Mouse (Mus musculus) skeletal muscle tissue, adult 2 months (tissue): ENCODE measurements around the gene Tespa1.
"Not testable (repeated sequence)": the region's sequence is repeated elsewhere in the genome, so short reads cannot be mapped to it uniquely, and the experiment has no call there.

Source experiments
- DNase-seq: peaks from one replicate; pipeline ENCODE4 v3.0.0-alpha.2; 2012; ENCODE audit warnings: low read depth, low spot score

Gene Tespa1

DNA sequence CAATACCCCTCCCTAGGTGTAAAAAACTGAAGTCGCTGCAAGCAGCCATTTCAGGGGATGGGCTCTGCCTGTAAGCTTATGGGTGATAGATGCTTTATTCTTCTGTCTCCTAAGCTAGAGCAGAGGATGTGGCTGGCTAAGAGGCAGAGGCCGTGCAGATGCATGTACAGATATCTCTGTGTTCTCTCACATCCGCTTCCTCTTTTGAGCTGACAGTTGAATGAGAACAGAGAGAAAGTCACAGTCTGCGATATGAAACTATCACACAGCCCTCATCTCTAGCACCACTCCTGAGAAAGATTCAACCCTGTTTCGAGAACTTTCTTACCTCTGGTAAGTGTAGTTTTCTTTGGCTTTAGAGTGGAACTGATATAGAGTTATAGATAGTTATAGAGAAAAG, at the start of gene Tespa1:
Gene Tespa1, plus strand, starts transcription at position 234 of the 400 bp plus-strand sequence.
- DNase-seq, result peak; percentile 17

DNA sequence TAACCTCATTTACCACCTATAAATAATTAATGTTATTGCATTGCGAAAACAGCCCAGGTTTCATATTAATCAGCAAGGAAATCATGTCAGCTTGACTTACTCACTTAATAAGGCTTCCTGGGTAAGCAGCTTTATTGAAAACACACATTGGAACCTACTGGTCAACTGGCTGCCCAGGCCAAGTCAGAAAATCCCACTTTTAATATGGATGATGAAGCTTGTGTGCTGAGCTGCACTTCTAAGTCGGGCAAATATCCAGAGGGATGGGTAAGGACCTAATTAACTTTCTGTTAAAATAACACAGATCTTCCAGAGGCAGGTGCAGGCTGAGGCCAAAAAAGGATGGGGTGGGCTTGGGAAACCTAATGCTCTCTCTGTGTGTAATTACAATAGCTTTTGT, 46.9 kb upstream of the Tespa1 start:
- no peak for DNase-seq

DNA sequence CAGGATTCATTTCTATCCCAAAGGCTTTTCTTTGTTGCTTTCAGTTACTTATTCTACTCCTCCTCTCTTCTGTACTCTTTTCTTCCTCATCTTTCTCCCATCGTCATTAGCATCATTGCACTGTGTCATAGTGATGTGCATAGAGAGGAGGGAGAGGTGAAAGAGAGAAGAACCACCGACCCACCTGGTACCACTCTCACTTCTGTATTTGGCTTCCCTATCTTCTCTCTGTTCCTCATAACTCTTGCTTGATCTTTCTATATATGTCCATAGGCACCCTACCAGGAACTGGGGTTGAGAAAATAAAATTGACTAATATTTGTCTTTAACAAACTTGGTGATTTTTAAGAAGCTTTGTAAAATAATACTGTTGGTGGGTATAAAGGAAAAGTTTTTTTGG, 46.2 kb upstream of the Tespa1 start:
- DNase-seq, result no peak

DNA sequence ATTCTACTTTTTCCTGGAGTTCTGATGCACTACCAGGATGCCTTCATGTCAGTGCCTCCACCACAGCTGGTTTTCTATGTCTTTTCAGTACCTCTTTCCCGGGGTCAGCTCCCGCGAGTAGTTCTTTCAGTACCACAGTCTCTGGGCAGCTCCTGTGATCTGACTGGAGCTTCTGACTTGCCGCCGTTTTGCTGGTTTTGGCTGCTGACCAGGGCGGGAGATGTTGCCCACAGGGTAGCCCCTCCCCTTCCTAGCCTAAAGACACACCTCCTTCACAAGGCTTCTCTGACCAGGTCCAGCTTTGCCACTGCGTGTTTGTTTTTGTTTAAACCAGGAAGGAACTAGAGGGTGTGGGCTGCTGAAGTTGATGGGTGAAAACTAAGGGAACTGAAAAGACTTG, 42.6 kb upstream of the Tespa1 start, which contains the start of gene Neurod4:
Gene Neurod4, minus strand, starts transcription at position 175 of the 400 bp plus-strand sequence.
- no peak for DNase-seq

DNA sequence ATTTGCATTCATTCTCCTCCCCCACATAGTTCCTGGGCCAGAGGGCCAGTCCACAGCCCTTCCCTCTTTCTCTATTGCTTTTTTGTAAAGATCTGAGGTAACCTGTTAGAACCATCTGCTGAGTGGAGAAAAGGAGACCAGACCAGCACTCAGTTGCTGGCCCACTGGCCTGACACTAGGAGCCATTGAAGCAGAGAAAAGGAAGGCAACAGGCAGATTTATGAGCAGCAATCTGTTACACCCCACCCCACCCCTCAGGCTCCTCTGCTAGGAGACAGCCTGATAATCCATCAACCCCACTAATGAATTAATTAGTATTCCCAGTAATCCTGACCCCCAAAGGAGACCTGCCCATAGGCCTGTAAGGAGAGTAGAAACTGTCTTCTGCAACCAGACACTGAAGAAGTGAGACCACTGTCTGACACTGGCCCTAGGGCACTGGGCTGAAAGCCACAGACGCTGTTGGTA, 40.7 kb upstream of the Tespa1 start:
- no peak for DNase-seq

DNA sequence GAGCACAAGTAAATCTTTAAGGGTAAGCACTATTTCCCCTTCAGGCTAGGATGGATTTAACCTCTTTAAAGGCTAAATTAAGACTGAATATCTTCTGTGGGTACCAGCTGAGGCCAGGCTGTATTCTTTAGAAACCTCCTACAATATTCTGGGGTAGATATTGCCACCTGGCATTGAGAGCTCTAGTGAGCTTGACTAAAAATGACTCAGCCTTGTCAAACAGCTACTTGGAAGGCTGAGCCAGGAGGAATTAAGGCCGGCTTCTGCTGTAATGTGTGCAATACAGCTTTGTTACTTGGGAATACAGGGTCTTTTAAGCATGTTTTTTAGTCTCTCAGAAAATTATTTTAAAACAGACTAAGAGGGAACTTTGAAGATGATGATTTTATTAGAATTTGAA, 35.5 kb upstream of the Tespa1 start:
- DNase-seq, result no peak

DNA sequence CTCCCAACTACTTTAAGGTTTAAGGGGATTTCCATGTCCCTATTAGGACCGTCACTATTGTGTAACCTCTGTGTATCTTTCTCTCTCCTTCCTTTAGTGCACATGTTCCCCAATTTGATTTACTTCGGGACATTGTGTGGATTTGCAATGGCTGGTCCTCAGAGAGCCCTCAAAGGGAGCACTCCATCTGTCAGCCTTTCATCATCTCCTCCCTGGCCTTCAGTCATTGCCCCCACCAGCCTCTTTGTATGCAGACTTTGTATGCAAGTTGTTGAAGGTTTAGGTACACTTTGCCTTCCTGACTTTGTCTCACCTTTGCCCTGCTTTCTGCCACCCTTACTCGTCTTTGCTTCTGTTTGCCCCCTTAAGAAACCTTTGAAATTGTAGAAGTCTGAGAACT, 34.7 kb upstream of the Tespa1 start:
- no peak for DNase-seq

DNA sequence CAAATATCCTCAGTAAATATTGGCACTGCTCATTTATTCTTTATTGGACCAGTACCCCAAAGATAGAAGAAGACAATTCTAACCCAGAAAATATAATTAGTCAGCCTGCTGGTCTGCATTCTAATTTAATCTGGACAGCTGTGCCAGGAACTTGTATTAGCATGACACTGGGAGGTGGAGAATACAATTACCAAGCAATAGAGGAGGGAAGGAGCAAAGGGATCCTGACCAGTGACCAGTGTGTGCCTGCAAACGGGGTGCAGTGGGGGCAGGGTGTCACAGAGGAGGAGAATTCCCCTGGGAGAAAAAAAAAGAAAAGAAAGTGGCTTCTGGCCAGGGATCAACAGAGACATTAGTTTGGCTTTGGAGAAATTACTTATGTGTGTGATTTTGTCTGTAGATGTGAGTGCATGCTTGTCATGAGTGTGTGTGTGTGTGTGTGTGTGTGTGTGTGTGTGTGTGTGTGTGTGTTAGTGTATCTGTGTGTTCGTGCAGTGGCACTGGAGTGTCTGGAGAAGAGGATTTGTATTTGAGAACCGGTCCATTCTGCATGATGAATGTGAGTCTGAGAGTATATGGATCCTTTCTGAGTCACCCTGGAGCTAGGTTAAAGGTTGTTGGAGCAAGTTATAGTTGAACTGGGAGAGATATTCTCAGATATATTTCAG, 28.8 kb upstream of the Tespa1 start:
- DNase-seq, result no peak

DNA sequence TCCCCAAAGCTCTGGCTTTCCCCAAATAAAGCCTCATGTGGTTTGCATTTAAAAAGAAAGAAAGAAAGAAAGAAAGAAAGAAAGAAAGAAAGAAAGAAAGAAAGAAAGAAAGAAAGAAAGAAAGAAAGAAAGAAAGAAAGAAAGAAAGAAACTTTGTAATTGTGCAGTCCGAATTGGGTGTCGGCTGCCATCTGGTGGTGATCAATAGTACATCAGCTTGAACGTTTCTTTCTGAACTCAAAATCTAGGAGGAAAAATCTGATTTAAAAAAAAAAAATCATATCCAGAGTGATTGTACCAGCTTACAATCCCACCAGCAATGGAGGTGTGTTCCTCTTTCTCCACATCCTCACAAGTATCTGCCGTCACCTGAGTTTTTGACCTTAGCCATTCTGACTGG, 23.9 kb upstream of the Tespa1 start:
- not testable (repeated sequence) for DNase-seq

DNA sequence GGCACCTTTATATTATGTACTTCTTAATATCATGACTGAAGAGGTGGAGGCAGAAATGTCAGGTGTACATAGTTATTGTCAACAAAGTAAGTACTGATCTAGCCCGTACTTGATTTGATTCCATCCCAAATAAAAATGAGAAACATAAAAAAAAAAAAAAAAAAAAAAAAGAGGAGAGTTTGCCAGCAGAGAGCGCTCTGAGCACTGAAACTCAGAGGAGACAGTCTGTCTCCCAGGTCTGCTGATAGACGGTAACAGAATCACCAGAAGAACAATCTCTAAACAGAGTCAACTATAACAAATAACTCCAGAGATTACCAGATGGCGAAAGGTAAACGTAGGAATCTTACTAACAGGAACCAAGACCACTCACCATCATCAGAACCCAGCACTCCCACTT, 18.5 kb upstream of the Tespa1 start:
- DNase-seq, result not testable (repeated sequence)

DNA sequence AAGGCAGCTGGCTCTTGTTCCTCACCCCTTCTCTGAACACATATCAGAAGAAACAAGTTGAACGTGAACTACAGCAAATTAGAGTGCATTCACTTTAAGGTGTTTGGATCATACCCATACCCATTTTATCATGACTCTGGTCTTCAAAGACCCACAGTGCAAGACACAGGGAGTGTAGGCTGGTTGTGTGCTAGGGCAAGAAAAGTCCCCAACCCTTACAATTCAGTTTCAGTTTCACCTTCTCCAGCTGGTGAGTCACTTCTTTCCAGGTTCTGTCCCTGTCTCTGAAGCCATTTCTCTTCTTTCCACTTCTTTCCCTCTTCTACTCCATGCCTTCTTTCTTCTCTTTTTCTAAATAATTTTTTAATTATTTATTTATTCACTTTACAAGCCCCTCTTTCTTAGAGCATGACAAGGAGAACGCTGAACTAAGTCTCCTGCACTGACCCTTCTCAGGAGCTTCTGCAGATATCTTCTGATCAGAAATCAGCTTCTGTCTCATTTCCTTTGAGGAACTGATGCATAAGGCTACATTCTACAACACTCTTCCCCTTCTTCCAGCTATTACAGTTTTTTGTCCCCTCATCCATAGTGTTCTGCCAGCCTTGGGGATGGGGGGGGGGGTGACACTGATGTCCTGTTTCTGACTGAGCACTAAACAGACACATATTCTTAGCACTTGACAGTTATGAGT, 11.0 kb upstream of the Tespa1 start:
- no peak for DNase-seq

DNA sequence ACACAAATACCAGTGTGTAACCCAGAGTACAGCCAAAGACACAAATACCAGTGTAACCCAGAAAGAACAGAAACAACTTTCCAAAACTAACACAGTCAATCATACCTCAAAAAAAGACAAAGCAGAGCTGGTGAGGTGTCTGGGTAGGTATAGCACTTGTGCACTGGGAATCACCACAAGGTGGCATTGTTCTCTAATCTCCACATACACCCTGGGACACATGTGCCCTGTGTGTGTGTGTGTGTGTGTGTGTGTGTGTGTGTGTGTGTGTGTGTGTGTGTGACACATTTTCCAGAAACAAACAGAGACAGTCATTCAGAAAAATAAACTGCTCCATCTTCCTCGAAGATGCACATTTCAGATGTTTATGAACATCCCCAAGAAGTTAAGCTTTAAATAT, 9.1 kb upstream of the Tespa1 start:
- no peak for DNase-seq

DNA sequence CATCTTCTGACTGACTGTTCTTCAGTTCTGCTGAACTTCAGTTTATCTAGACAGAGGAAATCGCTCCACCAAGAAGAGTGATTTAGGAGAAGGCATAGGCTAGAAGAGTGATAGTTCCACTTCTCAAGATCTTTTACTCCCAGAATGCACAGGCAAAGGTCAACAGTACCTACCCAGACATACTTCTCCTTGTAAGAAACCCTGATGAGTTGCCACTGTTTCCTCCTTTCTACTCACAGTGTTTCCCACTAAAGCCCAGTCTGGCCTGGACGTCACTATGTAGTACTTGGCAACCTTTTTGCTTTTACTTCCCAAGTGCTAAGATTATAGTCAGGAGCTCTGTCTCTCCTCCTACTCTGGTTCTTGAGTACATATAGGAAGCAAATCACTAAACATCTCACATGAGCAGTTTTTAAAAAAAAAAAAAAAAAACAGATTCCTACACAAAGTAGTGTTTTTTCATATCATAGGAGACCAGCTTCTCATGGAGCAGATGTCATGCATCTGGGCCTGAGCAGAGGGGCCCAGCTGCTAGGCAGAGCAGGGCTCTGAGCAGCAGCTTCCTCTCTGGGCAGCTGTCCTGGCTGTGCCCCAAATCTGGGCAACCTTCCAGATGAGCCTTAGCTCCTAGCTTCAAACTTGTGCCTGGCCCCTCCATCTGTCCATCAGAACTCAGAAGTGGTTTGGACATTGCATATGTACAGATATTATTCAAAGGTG, 8.4 kb upstream of the Tespa1 start:
- peak; percentile 37 for DNase-seq

DNA sequence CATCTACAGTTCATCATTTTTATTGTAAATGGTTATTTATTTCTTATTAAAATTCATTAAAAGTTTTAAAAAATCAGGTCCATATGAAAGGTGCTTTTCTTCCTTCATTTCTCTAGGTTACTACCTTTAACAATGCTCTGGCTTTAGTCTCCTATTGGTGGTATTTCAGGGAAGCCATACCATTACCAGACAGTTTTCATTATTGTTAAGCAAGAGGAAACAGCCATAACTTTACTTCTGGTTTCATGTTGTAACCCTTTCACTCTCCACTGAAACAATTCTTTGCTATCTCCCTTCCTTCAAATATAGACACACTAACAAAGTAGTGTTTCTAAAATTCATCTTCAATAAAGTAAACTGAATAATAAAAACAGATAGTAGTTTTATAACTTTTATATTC, 6.8 kb upstream of the Tespa1 start:
- DNase-seq, result no peak

DNA sequence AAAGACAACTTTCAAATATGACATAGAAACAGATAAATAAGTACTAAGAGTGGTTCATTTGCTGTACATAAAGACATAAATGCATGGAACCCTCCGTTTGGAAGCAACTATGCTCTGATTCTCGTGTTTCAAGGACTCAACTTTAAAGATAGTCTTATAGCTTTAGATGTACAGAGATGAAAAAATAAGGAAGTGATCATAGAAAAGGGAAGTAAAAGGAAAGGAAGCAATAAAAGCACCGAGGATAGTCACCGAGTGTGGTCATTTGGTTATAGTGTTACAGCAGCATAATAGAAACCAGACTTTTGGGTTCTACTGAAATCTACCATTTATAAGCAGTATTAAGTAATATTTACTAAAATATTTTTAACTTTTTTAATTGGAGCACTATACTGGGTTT, 4.0 kb upstream of the Tespa1 start:
- no peak for DNase-seq

DNA sequence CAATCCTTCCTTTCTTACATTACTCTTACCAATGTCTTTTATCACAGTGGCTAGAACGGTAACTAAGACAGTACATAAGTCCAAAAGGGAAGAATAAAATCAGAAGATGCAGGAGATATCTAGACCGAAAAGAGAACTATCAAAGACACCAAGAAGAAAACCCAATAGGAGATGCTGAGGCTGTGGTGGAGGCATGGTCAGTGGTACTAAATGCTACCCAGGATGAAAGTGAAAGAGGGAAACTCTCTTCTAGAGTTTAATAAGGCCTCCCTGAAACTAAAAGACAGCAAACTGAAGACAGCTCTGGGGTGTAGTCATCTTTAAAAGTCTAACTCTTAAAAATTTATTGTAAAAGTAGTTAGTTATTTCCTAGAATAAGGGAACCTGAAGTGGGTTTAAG, 2.0 kb upstream of the Tespa1 start:
- no peak for DNase-seq

DNA sequence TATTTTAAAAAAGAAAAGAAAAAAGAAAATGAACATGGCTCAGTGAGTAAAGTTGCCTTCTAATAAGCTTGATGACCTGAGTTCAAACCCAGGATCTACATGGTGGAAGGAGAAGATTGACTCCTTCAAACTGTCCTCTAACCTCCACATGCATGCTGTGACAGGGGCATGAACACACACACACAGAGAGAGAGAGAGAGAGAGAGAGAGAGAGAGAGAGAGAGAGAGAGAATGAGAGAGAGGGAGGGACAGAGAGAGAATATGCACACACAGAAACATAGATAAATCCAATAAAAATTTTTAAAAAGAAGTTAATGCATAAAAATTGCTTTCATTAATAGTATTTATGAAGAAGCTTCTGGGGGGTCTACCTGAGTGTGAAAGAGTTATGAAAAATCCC, 608 bp upstream of the Tespa1 start:
- DNase-seq, result no peak

DNA sequence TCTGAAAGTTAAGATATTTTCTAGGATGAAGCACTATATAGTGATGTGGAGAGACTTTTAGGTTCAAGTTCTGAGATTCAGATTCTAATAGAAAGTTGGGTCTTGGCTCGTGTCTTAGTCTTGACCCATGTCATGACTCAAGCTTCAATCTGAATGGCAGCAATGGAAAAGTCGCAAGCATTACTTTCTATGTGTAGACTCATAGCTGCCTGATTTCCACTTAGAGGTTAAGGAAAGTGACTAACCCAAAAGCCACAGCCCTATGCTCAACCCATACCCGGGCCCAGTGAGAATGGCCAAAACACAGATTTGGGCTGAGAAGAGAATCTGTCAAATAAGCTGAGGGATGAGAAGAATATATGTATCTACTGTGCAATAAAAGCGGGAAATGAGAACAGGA, 1.6 kb downstream of the Tespa1 start:
- no peak for DNase-seq

DNA sequence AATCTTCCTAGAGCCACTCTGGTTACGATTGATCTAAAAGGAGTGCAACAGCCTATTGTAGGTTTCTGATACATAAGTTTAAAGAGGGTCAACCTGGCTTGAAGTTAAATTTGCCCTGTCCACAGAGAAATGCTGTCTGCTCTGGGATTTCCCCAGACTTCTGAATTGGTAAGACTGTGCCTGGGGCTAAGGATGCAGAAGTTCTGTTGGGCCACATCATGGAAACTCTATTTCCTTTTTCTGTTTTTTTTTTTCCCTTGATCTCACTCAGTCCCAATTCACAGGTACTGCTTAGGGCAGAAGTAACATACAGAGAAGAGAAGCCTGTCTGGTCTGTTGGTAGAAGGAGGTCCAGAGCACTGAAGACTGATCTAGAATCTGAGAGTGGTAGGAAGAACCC, 8.0 kb downstream of the Tespa1 start:
- DNase-seq, result no peak

DNA sequence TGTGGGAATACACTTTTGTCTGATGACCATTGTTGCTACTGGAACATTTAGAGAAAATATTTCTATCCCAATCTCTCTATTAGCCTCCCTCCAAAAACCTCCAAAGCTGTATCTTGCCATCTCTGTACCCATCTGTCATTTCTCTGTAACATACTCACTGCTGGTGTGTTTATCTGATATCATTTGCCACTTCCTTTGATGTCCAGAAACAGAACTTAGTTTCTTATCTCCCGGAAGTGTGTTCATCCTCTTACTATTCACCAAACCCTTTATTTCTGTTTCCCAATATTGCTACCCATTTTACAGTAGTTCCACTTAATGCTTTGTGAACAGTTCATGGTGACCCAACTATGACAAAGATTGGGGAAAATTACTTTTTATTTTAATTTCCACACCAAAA, 13.7 kb downstream of the Tespa1 start:
- no peak for DNase-seq

DNA sequence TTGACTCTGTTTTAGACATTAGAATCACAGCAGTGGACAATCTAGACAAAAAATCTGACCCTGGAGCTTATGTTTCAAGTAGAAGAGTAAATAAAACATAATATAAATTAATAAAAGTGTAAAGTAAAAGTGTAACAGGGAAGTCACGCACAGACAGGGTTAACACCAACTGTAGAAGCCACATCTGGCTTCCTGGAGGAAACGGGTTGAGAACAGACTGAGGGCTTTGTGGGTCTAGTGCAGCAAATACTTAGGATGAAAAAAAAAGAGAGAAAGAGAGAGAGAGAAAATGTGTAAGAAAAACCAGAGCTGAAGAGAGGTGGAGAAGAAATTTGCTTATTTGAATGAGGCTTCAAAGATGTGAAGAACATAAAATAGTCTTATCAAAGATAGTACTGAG, 14.9 kb downstream of the Tespa1 start:
- DNase-seq, result no peak

DNA sequence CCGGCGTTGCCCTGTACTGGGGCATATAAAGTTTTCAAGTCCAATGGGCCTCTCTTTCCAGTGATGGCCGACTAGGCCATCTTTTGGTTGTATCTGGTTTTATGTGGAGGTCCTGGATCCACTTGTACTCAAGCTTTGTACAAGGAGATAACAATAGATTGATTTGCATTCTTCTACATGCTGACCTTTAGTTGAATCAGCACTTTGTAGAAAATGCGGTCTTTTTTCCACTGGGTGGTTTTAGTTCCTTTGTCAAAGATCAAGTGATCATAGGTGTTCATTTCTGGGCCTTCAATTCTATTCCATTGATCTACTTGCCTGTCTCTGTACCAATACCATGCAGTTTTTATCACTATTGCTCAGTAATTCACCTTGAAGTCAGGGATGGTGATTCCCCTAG, 17.4 kb downstream of the Tespa1 start:
- DNase-seq, result not testable (repeated sequence)

DNA sequence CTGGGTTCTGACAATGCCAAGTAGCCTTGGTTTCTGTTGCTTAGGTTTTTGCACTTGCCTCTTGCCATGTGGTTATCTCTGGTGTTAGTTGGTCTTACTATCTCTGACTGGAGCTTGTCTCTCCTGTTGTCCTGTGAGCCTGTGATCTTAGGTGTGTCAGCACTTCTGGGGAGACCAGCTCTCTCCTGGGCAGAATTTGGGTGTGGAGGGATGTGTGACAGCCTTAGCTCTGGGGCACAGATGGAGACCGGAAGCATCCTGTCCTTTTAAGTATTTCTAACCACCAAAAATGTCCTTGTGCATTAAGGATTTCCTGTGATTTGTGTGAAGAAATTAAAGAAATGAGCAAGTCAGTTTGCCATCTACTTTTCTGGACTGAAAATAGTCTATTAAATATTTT, 21.4 kb downstream of the Tespa1 start:
- DNase-seq, result no peak
